Mouse (Mus musculus) large intestine, adult 2 months (tissue): ENCODE data around the gene Lgi4. TPM values are rescaled to one million over a fixed set of nuclear protein-coding genes. Genes with fewer than 3 reads are reported as not detected.

Experiments used
- DNase-seq: peaks from one replicate; pipeline ENCODE4 v3.0.0-alpha.2; 2012; ENCODE audit warnings: low read depth, low spot score
- WGBS: fragments of 180-500 bp; shearing (Covaris S2); methylation state at CpG from one replicate; pipeline ENCODE4 v1.1.7; 2018; 5-methylcytosine and 5-hydroxymethylcytosine counted together
- polyA plus RNA-seq: library from polyadenylated mRNA; depleted of rRNA; stranded (reverse); fragments of >200 nt; gene quantifications from 2 replicates; pipeline ENCODE4 v1.2.3, GENCODE M21; 2012; rRNA removed

The Lgi4 gene
- polyA plus RNA-seq = 2.9 and 3.5 TPM in 2 replicates

DNA sequence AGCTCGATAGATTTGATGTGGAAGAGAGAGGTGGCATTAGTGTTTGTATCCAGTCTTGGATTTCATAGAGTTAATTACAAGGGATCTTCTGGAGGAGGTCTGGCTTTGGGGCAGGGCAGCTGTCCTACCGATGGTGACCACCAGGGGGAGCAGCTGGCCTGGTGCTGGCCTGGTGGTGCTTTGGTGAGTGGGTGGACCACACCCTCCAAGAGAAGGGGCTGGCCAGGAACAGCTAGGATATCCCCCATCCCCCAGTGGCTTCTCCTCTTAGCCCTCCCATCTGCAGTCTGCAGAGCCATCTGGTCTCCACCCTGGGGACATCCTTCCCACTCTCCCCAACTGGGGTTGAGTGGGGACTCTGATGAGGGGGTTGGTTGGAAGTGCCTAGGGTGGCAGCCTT lies at the start of gene Lgi4:
Gene Lgi4 (plus strand): TSS at position 235 of the 400 bp plus-strand sequence.
- DNase-seq = no peak
- 4% methylated on average over 2 of the region's 2 CpGs for WGBS

DNA sequence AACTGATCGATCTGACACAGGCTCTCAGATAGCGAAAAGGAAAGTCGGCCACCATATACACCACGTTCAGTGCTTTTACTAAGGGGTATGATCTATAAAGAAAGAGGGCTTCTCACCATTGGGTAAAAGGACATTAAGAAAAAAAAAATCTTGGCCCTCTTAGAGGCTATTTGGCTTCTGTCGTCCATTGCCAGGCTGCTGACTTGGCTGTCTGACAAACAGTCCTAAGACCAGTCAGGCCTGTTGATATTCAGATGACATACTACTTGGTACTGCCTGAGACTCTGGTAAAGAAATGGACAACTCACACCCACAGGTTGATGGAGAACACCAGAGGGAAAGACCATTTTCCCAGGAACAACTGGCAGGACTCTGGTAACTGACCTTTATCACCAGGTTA lies 46.2 kb upstream of the Lgi4 start:
- 77% methylated on average over 5 of the region's 5 CpGs for WGBS
- DNase-seq = no peak

DNA sequence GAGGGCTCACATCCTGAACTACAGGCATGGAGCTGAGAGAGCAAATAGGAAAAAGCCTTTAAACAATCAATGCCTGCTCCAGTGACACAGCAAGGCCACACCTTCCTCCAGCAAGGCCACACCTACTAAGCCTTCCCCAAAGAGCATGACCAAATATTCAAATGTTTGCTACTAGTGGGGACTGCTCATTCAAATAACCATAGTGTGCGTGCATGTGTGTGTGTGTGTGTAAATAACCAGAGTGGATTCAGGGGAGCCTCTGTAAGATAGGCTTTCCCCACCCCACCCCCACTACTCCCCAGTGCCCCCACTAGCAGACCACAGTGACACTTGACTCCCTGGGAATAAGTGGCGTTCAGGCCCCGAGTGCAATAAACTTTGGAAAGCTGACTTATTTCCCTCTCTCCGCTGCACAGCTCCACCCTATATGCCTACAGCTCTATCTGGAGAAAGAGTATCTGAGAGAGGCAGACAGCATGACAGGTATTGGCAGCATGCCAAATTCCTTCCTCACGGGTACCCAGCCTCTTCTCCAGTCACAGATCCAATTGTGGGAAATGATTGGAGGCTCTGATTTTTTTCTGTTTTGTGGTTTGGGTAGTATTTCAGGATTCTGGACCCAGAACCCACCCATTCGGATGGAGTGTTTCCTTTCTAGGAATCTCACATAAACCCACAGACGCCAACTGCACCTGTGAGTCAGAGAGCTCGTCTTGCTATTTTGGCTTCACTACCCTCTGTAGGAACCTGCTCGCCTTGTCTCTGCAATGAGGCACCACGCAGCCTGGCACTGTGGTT lies 41.8 kb upstream of the Lgi4 start:
- 20% methylated on average over 10 of the region's 10 CpGs for WGBS
- no peak for DNase-seq

GRCm38 (mm10) chr7:31028609-31029008 lies 30.5 kb upstream of the Lgi4 start:
- DNase-seq = no peak
- WGBS = 71% methylated on average over 8 of the region's 8 CpGs

DNA sequence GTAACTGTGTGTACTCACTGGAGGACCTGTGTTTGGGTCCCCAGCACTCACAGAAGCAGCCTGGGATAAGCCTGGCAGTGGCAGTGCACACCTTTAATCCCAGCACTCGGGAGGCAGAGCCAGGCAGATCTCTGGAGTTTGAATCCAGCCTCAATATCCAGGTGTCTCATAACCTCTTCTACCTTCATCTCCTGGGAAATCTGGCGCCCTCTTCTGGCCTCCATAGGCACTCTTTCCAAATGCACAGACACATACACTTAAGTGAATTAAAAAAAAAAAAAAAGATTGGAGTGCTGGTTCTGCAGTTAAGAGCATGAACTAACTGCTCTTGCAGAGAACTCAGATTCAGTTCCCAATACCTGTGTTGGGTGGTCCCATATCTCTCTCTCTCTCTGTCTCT lies 28.4 kb upstream of the Lgi4 start:
- WGBS = 80% methylated on average over 2 of the region's 2 CpGs
- no peak for DNase-seq

GRCm38 (mm10) chr7:31031731-31032130 lies 27.4 kb upstream of the Lgi4 start:
- no peak for DNase-seq
- 74% methylated on average over 7 of the region's 7 CpGs for WGBS

DNA sequence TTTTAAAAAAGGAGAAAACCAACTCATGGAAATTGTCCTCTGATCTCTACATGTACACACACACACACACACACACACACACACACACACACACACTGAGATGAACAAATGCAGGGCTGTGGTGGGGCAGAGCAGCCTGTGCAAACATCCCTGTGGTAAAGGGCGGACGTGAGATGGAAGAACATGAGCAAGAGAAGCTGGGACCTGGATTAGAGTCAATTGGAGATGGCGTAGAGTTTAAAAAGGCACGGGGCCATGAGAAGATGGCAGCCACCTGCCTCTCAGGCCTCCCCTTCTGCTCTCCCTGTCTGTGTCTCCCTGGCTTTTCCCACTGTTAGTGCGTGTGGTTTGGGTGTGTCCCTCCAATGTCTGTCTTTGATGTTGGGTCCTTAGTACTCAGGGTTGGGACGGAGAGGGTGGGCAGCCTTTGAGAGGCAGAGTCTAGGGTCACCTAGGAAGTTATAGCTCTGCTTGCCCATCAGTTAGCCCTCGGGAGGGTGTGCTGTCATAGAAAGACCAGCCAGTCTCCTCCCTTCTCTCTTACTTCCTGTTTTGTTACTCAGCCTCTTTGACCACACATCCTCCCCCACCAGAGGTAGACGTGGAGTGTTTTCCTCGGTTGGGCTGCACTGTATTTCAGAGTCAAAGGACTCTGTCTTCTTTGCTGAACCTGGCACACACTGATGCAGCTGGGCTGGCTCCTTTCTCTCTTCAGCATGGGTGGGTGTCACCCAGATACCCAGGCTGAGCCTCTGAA lies 25.6 kb upstream of the Lgi4 start:
- WGBS = 42% methylated on average over 9 of the region's 9 CpGs
- no peak for DNase-seq

DNA sequence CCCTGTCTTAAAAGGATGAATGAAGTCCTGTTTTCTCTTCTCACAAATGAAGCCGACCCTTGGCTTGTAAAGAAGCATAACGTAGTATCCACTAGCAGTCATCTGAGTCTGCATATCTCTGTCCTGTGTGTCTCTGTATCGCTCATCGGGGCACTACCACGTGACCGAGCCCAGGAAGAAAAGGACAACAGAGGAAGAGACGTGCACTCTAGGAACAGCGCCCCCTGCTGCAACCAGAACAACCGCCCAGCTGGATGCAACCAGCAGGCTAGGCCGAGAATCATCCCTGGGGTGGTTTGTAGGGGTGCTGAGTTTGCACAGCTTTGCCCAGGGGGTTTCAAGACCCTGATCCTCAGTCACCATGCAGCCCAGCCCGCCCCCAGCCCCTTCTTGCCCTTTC lies 24.4 kb upstream of the Lgi4 start:
- no peak for DNase-seq
- WGBS = 65% methylated on average over 11 of the region's 11 CpGs

- 82% methylated on average over 11 of the region's 11 CpGs for WGBS
- DNase-seq = no peak
These were observed 23.9 kb upstream of the Lgi4 start for GRCm38 (mm10) chr7:31035291-31035690.

DNA sequence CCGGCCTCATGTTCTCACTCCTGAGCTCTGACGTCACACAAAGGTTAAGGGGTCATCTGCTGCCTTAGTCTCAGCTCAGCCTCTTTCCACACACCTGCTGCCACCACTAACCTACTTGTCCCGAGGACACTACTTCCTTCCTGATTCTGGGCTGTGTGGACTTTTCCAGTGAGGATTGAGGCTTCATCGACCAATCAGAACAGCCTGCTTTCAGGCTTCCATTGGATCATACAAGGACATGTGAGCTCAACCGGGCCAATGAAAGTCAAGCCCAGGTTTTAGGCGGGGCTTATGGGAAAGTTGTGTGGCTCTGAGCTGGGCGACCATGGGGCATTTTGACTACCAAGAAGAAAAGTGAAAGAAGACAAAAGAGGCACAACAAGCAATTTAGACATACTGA lies 22.2 kb upstream of the Lgi4 start:
- no peak for DNase-seq
- 73% methylated on average over 7 of the region's 7 CpGs for WGBS

- 60% methylated on average over 2 of the region's 2 CpGs for WGBS
- DNase-seq = no peak
These were observed 21.5 kb upstream of the Lgi4 start for GRCm38 (mm10) chr7:31037675-31038074.

- no peak for DNase-seq
- WGBS = 90% methylated on average over 4 of the region's 4 CpGs
These were observed 20.1 kb upstream of the Lgi4 start for GRCm38 (mm10) chr7:31039011-31039410.

- no peak for DNase-seq
- WGBS = 67% methylated on average over 12 of the region's 12 CpGs
These were observed 18.7 kb upstream of the Lgi4 start for GRCm38 (mm10) chr7:31040281-31041022.

- 44% methylated on average over 8 of the region's 8 CpGs for WGBS
- DNase-seq = no peak
These were observed 18.1 kb upstream of the Lgi4 start for GRCm38 (mm10) chr7:31041023-31041407.

- WGBS = 2% methylated on average over 28 of the region's 28 CpGs
These were observed 17.4 kb upstream of the Lgi4 start for GRCm38 (mm10) chr7:31041662-31042315.

GRCm38 (mm10) chr7:31042431-31042910 lies 16.7 kb upstream of the Lgi4 start, which contains the start of gene Fxyd5:
TSS of gene Fxyd5 (minus strand) at chr7:31042481.
- no peak for DNase-seq
- WGBS = 51% methylated on average over 10 of the region's 10 CpGs

More at GRCm38 (mm10) chr7:31041662-31042315, 17.4 kb upstream of the Lgi4 start:
- no peak for DNase-seq

DNA sequence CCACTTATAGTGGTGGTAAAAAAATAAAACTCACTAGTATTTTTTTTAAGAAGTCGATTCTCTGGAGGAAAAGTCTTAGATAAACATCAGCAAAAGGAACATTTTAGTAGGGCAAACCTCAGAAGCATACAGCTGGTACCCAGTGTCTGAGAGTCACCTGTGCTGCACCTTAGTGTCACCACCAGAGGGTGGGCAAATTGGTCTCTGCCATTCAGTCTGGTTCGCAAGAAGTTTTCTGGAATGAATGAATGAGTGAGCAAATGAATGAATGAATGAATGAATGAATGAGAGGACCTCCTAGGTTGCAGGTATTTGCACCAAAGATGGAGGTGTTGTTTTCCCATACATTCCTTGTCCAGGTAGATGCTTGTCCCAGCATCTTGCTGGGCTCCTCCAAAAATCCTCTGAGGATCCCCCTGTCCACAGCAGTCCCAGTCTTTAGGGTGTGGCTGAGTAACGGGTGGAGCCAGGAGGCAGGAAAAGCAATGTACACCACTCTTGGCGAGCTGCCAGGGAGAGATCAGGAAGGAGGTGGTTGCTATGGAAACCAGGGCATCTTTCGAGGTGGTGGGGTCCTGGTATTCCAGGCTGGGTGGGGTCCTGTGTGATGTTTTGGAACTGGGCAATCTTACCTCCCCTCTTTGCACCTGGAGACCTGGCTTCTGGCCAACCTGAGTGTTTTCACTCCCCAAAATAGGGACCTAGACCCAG lies 9.9 kb upstream of the Lgi4 start:
- DNase-seq = no peak
- WGBS = 18% methylated on average over 5 of the region's 5 CpGs

DNA sequence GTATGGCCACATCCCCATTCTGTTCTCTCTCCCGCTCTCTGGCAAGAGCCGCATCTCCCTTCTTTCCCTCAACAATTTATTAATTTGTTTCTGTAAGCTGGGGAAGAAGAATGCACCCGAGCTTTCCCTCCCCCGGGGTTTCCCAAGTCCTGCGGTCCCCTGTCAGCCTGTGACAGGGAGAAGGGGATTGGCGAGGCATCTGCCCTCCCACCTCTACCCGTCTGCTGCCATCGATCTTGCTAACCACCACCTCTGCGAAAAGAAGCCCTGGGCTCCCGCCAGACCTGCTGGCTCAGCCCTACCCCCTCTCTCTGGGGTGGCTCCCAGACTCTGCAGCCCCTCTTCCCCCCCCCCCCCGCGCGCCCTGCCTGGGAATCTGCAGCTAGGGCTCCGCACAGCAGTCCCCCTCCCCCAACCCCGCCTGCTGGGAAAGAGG lies 9.3 kb upstream of the Lgi4 start:
- 7% methylated on average over 15 of the region's 15 CpGs for WGBS
- no peak for DNase-seq

DNA sequence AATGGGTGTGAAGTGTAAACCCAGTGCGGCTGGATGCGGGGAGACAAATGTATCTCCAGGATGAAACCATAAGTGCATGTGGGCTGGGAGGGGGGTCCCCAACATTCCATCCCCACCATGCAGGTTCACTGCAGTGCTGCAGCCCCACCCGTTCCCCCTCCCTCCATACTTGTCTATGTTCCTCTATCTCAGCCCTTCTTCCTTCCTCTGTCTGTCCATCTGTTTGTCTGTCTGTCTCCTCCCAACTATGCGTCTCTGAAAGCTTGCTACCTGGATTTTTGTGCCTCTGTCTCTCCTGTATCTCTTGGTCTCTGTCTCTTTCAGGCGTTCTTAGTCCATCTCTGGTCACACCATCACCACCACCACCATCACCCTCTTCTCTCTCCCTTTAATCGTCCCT lies 8.7 kb upstream of the Lgi4 start:
- 23% methylated on average over 6 of the region's 6 CpGs for WGBS
- no peak for DNase-seq
